In genomic region chr8:64444429-64444828, GRCm38 (mm10) we compare ENCODE assay signal across 13 mouse cellular contexts.
"Had no signal": no experiment of that assay in that cellular context is flagged by ENCODE, and none has a peak within 500 bp of the region (broad histone marks: within the 10 kb centered on the region; RNA-seq: fewer than 3 reads in every experiment).

No protein-coding gene starts in this region.

- H3K4me2 ChIP-seq: limb, embryonic 12.5 days; neural tube, embryonic 12.5 days had no signal

- H3K4me1 ChIP-seq: limb, embryonic 12.5 days; midbrain, embryonic 10.5 days; neural tube, embryonic 12.5 days had no signal

- ATAC-seq: intestine, embryonic 16.5 days had no signal

- H3K27me3 ChIP-seq: limb, embryonic 12.5 days; neural tube, embryonic 12.5 days had no signal

- H3K27ac ChIP-seq: limb, embryonic 12.5 days; liver, embryonic 14.5 days; midbrain, embryonic 10.5 days; neural tube, embryonic 12.5 days had no signal

- H3K4me3 ChIP-seq: limb, embryonic 12.5 days; midbrain, embryonic 10.5 days; neural tube, embryonic 12.5 days had no signal

- H3K9ac ChIP-seq: limb, embryonic 12.5 days; liver, embryonic 14.5 days; neural tube, embryonic 12.5 days had no signal

- H3K36me3 ChIP-seq: limb, embryonic 12.5 days; midbrain, embryonic 10.5 days; neural tube, embryonic 12.5 days had no signal

- DNase-seq: kidney, adult 8-10 months; kidney, postnatal 25 days; layer of hippocampus, postnatal 36 days; lung, adult 18-20 months; lung, postnatal 4 days; midbrain, embryonic 14.5 days; thymus, adult 2 months; thymus, postnatal 25 days had no signal

- H3K9me3 ChIP-seq: limb, embryonic 12.5 days; midbrain, embryonic 10.5 days; neural tube, embryonic 12.5 days had no signal
